Mouse (Mus musculus) regulatory T cell (primary cell): ENCODE results near the gene Sulf2.

Experiments used
- in situ Hi-C: fragments of 300-600 bp; cut with MboI, MseI; formaldehyde crosslinking; loops from one replicate; pipeline ENCODE4 v1.15.1; 2025; ENCODE audit warnings: high pct_unique_total_duplicates

Gene Sulf2

GRCm38 (mm10) chr2:166121681-166122355 is 33.6 kb downstream of the Sulf2 start:
- in situ Hi-C loops, result loop anchor here (10.0 kb wide), 1 partner anchor 1837 kb away; the partner anchor contains the start of gene Svs3a

GRCm38 (mm10) chr2:166119992-166120391 is 35.5 kb downstream of the Sulf2 start:
- in situ Hi-C loops, result loop anchor here (10.0 kb wide), 1 partner anchor 1835 kb away; the partner anchor contains the start of gene Svs3a

- in situ Hi-C loops, result no loop called here
These were observed 38.8 kb downstream of the Sulf2 start for GRCm38 (mm10) chr2:166116704-166117103.

GRCm38 (mm10) chr2:166116278-166116608 is 39.2 kb downstream of the Sulf2 start:
- in situ Hi-C loops, result no loop called here

- in situ Hi-C loops, result no loop called here
These were observed 39.7 kb downstream of the Sulf2 start for GRCm38 (mm10) chr2:166115571-166116277.

GRCm38 (mm10) chr2:166112986-166113385 is 42.5 kb downstream of the Sulf2 start:
- in situ Hi-C loops, result no loop called here

GRCm38 (mm10) chr2:166111831-166112250 is 43.6 kb downstream of the Sulf2 start:
- in situ Hi-C loops, result no loop called here

GRCm38 (mm10) chr2:166111238-166111637 is 44.2 kb downstream of the Sulf2 start:
- in situ Hi-C loops, result no loop called here

- in situ Hi-C loops, result no loop called here
These were observed 44.7 kb downstream of the Sulf2 start for GRCm38 (mm10) chr2:166110764-166111163.

GRCm38 (mm10) chr2:166108326-166108725 is 47.1 kb downstream of the Sulf2 start:
- in situ Hi-C loops, result no loop called here

- in situ Hi-C loops, result no loop called here
These were observed 47.6 kb downstream of the Sulf2 start for GRCm38 (mm10) chr2:166107911-166108310.

- in situ Hi-C loops, result no loop called here
These were observed 48.8 kb downstream of the Sulf2 start for GRCm38 (mm10) chr2:166106631-166107030.

- in situ Hi-C loops, result no loop called here
These were observed 49.6 kb downstream of the Sulf2 start for GRCm38 (mm10) chr2:166105911-166106310.

- in situ Hi-C loops, result no loop called here
These were observed 52.6 kb downstream of the Sulf2 start for GRCm38 (mm10) chr2:166102893-166103292.

GRCm38 (mm10) chr2:166100309-166101262 is 54.9 kb downstream of the Sulf2 start:
- in situ Hi-C loops, result no loop called here

- in situ Hi-C loops, result no loop called here
These were observed 57.0 kb downstream of the Sulf2 start for GRCm38 (mm10) chr2:166098292-166098933.

- in situ Hi-C loops, result no loop called here
These were observed 57.8 kb downstream of the Sulf2 start for GRCm38 (mm10) chr2:166097443-166098291.

- in situ Hi-C loops, result no loop called here
These were observed 58.6 kb downstream of the Sulf2 start for GRCm38 (mm10) chr2:166096834-166097233.

- in situ Hi-C loops, result no loop called here
These were observed 59.2 kb downstream of the Sulf2 start for GRCm38 (mm10) chr2:166096300-166096699.

- in situ Hi-C loops, result loop anchor here (5.0 kb wide), 1 partner anchor 470 kb away; no protein-coding TSS in a partner anchor
These were observed 63.1 kb downstream of the Sulf2 start for GRCm38 (mm10) chr2:166092412-166092811.
